Mouse (Mus musculus) telencephalon, adult 2 months (tissue): ENCODE measurements around the gene Batf3.
A peak's percentile ranks its signal among the peaks of the same experiment; 100 is the strongest.

Experiments used
- DNase-seq: peaks from one replicate; pipeline ENCODE4 v3.0.0-alpha.2; 2011; ENCODE audit warnings: low read depth, low spot score

The Batf3 gene

DNA sequence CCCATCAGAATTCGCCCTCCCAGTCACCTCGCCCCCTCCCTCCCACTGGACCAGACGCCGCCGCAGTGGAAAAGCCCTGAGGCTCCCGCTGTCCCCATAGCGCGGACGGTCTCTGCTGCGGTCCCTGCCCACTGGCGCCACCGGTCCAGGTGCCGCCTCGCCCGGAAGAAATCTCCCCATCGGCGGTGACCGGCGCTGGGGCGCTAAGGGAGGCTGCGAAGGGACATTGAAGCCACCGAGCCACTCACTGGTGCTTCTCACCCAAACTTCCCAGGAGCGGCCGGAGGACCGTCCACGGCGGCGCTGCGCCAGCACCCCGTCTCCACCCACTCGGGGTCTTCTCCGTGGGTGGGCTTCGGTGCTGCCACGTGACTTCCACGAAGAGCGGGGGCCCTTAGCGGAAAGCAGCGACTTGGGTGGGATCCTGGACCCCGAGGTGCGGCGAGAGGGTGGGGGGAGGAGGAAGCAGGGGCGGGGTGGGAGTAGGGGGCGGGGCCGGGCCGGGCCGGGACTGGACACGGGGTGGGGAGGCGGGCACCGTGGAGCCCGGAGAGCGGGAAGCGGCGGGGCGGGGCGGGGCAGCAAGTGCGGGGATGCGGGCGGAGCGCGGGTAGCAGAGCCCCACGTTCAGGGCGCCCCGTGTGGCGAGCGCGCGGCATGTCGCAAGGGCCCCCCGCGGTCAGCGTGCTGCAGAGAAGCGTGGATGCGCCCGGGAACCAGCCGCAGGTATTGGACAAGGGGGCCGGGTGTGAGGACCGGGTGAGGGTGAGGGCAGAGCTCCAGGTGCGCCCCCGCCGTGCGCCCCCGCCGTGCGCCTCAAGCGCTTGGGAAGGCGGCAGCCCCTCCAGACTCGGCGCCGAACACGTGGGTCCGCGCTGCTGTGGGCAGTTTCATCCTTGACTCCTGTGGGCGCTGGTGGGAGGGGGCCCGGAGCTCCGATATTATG lies at the start of gene Batf3:
Gene Batf3, plus strand, starts transcription at position 46 of the 946 bp plus-strand sequence.
- DNase-seq: no peak

DNA sequence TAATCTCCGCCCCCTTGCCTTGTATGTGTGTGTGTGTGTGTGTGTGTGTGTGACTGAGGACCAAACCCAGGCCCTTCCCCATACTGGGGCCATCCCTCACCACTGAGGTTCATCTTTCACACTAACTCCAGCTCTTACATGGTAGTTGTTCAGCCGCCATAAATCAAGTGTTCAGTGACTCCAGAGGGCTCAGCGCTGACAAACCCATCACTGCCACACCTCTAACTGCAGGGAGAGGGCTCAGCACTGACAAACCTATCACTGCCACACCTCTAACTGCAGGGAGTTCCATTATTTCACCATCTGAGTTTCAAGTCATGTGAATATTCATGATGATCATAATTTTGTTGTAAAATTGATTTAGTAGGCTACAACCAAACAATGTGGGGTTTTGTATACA lies 44.1 kb upstream of the Batf3 start:
- DNase-seq: no peak

GRCm38 (mm10) chr1:191054870-191055532 lies 42.6 kb upstream of the Batf3 start:
- DNase-seq: no peak

- DNase-seq: no peak
These were observed 42.1 kb upstream of the Batf3 start for GRCm38 (mm10) chr1:191055533-191055873.

- DNase-seq: no peak
These were observed 40.2 kb upstream of the Batf3 start for GRCm38 (mm10) chr1:191057461-191057860.

DNA sequence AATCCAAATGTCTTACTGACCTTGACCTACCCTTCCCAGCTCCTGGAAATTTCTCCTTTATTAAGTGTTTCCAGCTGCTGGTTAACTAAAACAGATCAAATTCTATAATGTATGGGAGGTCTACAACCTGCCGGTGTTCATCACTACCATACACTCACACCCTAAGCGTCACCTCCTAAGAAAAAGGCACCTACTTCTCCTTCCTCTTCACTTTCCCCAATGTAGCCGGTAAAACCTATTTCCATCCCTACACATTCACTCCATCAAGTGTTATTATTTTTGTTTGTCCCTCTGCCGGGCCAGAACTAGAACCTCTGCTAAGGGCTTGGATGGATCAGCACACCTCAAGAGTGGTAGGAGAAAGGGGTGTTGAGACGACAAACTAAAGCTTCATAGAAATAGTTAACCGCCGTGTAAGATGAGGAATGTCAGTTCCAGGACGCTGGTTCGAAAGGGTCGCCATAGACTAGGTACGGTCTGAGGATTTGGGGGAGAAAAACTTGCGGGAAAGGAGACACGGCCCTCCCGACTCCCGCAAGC lies 35.3 kb upstream of the Batf3 start:
- DNase-seq: no peak

- peak; percentile 71 for DNase-seq
These were observed 34.7 kb upstream of the Batf3 start, which contains the start of the genes Tatdn3 and Nsl1 for GRCm38 (mm10) chr1:191062781-191063485. TSS of gene Tatdn3 (minus strand) at chr1:191062932. TSS of gene Nsl1 (plus strand) at chr1:191063012.

- no peak for DNase-seq
These were observed 33.9 kb upstream of the Batf3 start for GRCm38 (mm10) chr1:191063700-191064099.

DNA sequence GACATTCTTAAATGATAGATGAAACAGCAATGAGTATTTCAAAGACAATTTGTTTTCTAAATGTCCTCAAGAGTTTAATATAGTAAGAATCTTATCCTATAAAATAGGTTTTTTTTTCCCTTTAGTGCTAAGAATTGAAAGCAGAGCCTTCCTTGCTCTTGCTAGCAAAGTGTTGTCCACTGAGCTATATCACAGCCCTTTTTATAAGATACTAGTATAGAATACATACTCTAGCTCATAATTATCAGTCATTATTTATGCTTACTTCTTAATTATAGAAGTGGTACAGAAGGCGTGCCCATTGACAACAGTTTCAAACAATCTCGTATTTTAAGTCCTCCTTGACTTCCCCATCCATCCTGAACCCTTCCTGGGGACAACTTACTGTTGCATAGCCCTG lies 33.1 kb upstream of the Batf3 start:
- no peak for DNase-seq

- DNase-seq: no peak
These were observed 32.5 kb upstream of the Batf3 start for GRCm38 (mm10) chr1:191065188-191065587.

GRCm38 (mm10) chr1:191068377-191068776 lies 29.3 kb upstream of the Batf3 start:
- no peak for DNase-seq

- no peak for DNase-seq
These were observed 27.4 kb upstream of the Batf3 start for GRCm38 (mm10) chr1:191070259-191070658.

- DNase-seq: no peak
These were observed 26.0 kb upstream of the Batf3 start for GRCm38 (mm10) chr1:191071613-191072012.

- DNase-seq: no peak
These were observed 25.2 kb upstream of the Batf3 start for GRCm38 (mm10) chr1:191072329-191072913.

- DNase-seq: peak; percentile 44
These were observed 24.6 kb upstream of the Batf3 start for GRCm38 (mm10) chr1:191073001-191073400.

- no peak for DNase-seq
These were observed 24.2 kb upstream of the Batf3 start for GRCm38 (mm10) chr1:191073486-191073885.

DNA sequence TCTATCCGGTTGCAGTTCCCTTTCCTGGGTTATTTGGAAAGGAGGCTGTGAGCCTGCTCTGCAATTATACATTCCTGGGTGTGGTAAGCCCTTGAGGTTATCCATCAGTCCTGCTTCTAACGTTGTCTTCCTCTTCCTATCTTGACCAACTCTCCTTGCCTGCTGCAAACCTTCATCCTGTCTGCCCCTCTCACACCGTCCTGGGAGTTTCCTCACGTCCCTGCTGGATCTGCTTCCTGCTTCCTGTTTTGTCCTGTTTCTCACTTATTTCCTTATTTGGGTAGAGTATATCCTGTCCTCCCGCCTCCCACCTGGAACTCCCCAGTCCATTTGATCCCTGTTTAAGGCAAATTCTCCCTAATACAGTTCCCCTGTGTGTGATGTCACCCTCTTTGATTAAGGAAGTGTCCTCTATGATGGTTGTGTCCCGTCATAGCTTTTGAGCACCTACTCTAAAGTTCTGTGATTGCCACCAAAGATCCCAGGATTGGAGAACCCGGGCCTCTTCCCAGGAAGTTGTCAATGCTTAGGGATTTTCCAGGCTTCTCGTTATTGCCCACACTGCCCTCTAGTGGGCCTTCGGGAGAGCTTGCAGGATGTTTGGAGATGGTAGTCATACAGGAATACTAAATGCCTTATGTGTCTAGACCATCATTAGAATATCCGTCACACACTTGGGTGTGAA lies 22.3 kb upstream of the Batf3 start:
- DNase-seq: no peak

DNA sequence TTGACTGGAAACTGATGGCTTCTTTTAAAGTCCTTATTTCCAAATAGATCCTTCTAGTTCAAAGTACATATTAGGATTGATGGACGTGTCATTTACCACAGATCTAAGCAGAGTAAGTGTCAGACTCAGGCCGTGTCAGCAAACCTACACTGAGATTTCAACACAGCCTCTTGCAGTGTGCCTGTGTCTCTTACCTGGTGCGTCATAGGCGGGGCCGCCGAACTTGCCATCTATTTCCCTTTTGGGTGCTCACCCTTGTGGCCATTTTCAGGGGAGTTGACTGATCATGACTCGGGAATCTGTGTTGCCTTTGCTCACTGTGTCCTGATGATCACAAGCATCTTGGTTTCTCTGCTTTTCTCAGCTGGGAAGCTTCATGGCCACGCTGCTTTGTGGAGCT lies 14.4 kb upstream of the Batf3 start:
- no peak for DNase-seq

DNA sequence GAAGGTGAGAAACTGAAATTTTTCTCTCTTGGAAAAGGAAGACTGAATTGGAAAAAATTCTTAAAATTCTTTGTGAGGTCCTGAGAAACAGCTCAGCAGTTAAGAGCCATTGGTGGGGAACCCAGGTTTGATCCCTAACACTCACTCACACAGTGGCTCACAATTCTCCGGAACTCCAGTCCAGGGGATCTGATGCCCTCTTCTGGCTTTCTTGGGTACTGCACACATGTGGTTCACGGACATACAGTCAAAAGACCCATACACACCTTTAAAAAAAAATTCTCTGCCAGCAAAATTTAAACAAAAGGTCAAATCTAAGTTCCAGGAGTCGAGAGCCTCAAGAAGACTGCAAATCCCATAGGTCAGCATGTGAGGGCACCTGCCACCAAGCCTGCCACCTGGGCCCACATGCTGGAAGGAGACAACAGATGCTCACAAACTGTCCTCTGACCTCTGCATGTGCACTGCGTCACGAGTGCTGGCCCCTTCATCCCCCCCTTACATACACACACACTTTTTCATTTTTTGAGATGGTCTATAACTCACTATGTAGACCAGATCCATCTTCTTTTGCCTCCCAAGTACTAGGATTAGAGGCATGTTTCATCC lies 12.6 kb upstream of the Batf3 start:
- no peak for DNase-seq

DNA sequence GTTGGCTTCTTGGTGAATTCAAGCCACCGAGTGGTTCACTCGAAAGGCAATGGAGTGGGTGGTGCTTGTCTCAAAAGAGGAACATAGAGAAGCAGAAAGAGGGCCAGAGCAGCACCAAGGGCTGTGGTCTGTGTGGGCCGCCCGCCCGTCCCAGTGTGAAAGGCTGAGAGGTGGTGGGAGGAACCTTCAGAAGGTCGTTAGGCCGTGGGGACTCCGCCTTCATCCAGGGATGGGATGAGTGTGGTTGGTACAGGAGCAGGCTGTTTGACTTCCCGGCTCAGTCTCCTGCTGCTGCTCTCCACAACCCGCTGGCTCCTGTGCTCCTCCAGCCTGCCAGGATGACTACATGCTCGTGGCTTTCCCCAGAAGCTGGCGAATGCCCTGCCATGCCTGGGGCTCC lies 12.1 kb upstream of the Batf3 start:
- no peak for DNase-seq
